Mouse (Mus musculus): ENCODE data around the gene Gm49337. TPM values are rescaled to one million over a fixed set of nuclear protein-coding genes. Genes with fewer than 3 reads are reported as not detected.

Gm49337 gene
- polyA plus RNA-seq, 2 experiments = not detected

- Histone ChIP-seq H3K9me3 (ENCODE audit: control insufficient read depth, low read length) (no peaks in the 10 kb centered on the region), H3K27me3 (ENCODE audit: control insufficient read depth, insufficient read depth, low read length) (no peaks in the 10 kb centered on the region), H3K4me1 (ENCODE audit: control insufficient read depth, insufficient read depth, low read length) (peaks cover 23% of the 10 kb centered on the region), H3K4me2 (replicated peaks; ENCODE audit: low read depth, low read length, severe bottlenecking) (no peak overlapping the region), H3K27ac (replicated peaks; ENCODE audit: low read depth, low read length) (no peak overlapping the region), H3K4me3 (replicated peaks; ENCODE audit: low read length) (no peak overlapping the region), H3K36me3 (ENCODE audit: control insufficient read depth, insufficient read depth, low read length) (no peaks in the 10 kb centered on the region), H3K9ac (ENCODE audit: low read depth, low read length, severe bottlenecking) (no peak overlapping the region)
- no peak for TF ChIP-seq POLR2A (IDR thresholded peaks at IDR 0.05; ENCODE audit: borderline replicate concordance, extremely low read depth, insufficient read depth, insufficient read length)
- no peak for ATAC-seq (ENCODE audit: low FRiP score, low read depth)
- no peak for DNase-seq (ENCODE audit: low spot score)
- WGBS = 80% methylated on average over 4 of the region's 4 CpGs
Observed at GRCm38 (mm10) chr4:116173752-116174151, 568 bp downstream of the Gm49337 start.

GRCm38 (mm10) chr4:116174466-116175116 is 1.4 kb downstream of the Gm49337 start:
- Histone ChIP-seq H3K27me3 (ENCODE audit: control insufficient read depth, insufficient read depth, low read length) (no peaks in the 10 kb centered on the region), H3K9ac (ENCODE audit: low read depth, low read length, severe bottlenecking) (no peak overlapping the region), H3K9me3 (ENCODE audit: control insufficient read depth, low read length) (no peaks in the 10 kb centered on the region), H3K4me3 (replicated peaks; ENCODE audit: low read length) (no peak overlapping the region), H3K4me1 (ENCODE audit: control insufficient read depth, insufficient read depth, low read length) (peaks cover 23% of the 10 kb centered on the region), H3K27ac (replicated peaks; ENCODE audit: low read depth, low read length) (no peak overlapping the region), H3K36me3 (ENCODE audit: control insufficient read depth, insufficient read depth, low read length) (no peaks in the 10 kb centered on the region), H3K4me2 (replicated peaks; ENCODE audit: low read depth, low read length, severe bottlenecking) (no peak overlapping the region)
- DNase-seq (ENCODE audit: low spot score) (no peak), ATAC-seq (ENCODE audit: low FRiP score, low read depth) (peak; percentile 30; the same call in 1 of the 2 replicates)
- 42% methylated on average over 6 of the region's 6 CpGs for WGBS
- TF ChIP-seq POLR2A (IDR thresholded peaks at IDR 0.05; ENCODE audit: borderline replicate concordance, extremely low read depth, insufficient read depth, insufficient read length) = no peak

GRCm38 (mm10) chr4:116175136-116175535 is 2.0 kb downstream of the Gm49337 start:
- Histone ChIP-seq H3K4me1 (ENCODE audit: control insufficient read depth, insufficient read depth, low read length) (peaks cover 23% of the 10 kb centered on the region), H3K36me3 (ENCODE audit: control insufficient read depth, insufficient read depth, low read length) (no peaks in the 10 kb centered on the region), H3K9me3 (ENCODE audit: control insufficient read depth, low read length) (no peaks in the 10 kb centered on the region), H3K27me3 (ENCODE audit: control insufficient read depth, insufficient read depth, low read length) (no peaks in the 10 kb centered on the region), H3K4me2 (replicated peaks; ENCODE audit: low read depth, low read length, severe bottlenecking) (no peak overlapping the region), H3K4me3 (replicated peaks; ENCODE audit: low read length) (no peak overlapping the region), H3K27ac (replicated peaks; ENCODE audit: low read depth, low read length) (no peak overlapping the region), H3K9ac (ENCODE audit: low read depth, low read length, severe bottlenecking) (no peak overlapping the region)
- no peak for TF ChIP-seq POLR2A (IDR thresholded peaks at IDR 0.05; ENCODE audit: borderline replicate concordance, extremely low read depth, insufficient read depth, insufficient read length)
- no peak for DNase-seq (ENCODE audit: low spot score)
- ATAC-seq (ENCODE audit: low FRiP score, low read depth) = no peak

- no peaks in the 10 kb centered on the region for H3K36me3 ChIP-seq (ENCODE audit: control insufficient read depth, insufficient read depth, low read length)
- H3K4me3 ChIP-seq (replicated peaks; ENCODE audit: low read length) = no peak overlapping the region
- ATAC-seq (ENCODE audit: low FRiP score, low read depth) (no peak), DNase-seq (ENCODE audit: low spot score) (no peak)
- no peak overlapping the region for H3K9ac ChIP-seq (ENCODE audit: low read depth, low read length, severe bottlenecking)
- H3K4me2 ChIP-seq (replicated peaks; ENCODE audit: low read depth, low read length, severe bottlenecking) = peak overlapping the region; percentile 31; the same call in 1 of the 2 replicates
- peaks cover 23% of the 10 kb centered on the region for H3K4me1 ChIP-seq (ENCODE audit: control insufficient read depth, insufficient read depth, low read length)
- H3K27me3 ChIP-seq (ENCODE audit: control insufficient read depth, insufficient read depth, low read length) = no peaks in the 10 kb centered on the region
- TF ChIP-seq POLR2A (IDR thresholded peaks at IDR 0.05; ENCODE audit: borderline replicate concordance, extremely low read depth, insufficient read depth, insufficient read length) = no peak
- H3K27ac ChIP-seq (replicated peaks; ENCODE audit: low read depth, low read length) = no peak overlapping the region
- WGBS = 64% methylated on average over 7 of the region's 7 CpGs
- no peaks in the 10 kb centered on the region for H3K9me3 ChIP-seq (ENCODE audit: control insufficient read depth, low read length)
Observed at GRCm38 (mm10) chr4:116175711-116176542, 2.7 kb downstream of the Gm49337 start.

- H3K36me3 ChIP-seq (ENCODE audit: control insufficient read depth, insufficient read depth, low read length) = no peaks in the 10 kb centered on the region
- H3K27ac ChIP-seq (replicated peaks; ENCODE audit: low read depth, low read length) = no peak overlapping the region
- no peak overlapping the region for H3K9ac ChIP-seq (ENCODE audit: low read depth, low read length, severe bottlenecking)
- no peaks in the 10 kb centered on the region for H3K9me3 ChIP-seq (ENCODE audit: control insufficient read depth, low read length)
- H3K27me3 ChIP-seq (ENCODE audit: control insufficient read depth, insufficient read depth, low read length) = no peaks in the 10 kb centered on the region
- 21% methylated on average over 10 of the region's 10 CpGs for WGBS
- peak overlapping the region; percentile 31 for H3K4me2 ChIP-seq (replicated peaks; ENCODE audit: low read depth, low read length, severe bottlenecking)
- DNase-seq (ENCODE audit: low spot score) (peak; percentile 64), ATAC-seq (ENCODE audit: low FRiP score, low read depth) (no peak)
- no peak overlapping the region; the same call in 1 of the 2 replicates for H3K4me3 ChIP-seq (replicated peaks; ENCODE audit: low read length)
- no peak for TF ChIP-seq POLR2A (IDR thresholded peaks at IDR 0.05; ENCODE audit: borderline replicate concordance, extremely low read depth, insufficient read depth, insufficient read length)
- peaks cover 23% of the 10 kb centered on the region for H3K4me1 ChIP-seq (ENCODE audit: control insufficient read depth, insufficient read depth, low read length)
Observed at GRCm38 (mm10) chr4:116176543-116176988, 3.4 kb downstream of the Gm49337 start.
